16 mouse cellular contexts compared by ENCODE assay signal in the genomic region with DNA sequence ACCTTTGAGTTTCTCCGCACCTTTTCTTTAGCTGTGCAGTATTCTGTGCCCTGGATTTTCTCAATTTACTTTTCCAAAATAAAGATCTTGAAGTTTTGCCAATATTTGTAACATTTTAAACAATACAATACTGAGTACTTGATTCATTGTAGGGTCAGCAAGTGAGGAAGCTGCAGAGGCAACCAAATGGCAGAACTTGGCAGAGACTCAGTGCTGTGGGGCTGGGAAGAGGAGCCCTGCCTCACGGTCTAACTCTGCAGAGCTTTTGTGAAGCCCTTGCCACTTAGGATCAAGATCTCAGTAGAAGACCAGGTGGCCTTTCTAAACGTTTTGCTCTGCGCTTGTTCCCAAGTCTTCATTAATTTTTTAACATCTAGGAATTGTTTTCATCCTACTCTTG.
DNase-seq lines count a peak whose midpoint lies in the region; ATAC-seq lines count a peak whose summit lies in the region.
"Had no signal": no experiment of that assay in that cellular context is flagged by ENCODE, and none has a peak within 500 bp of the region (broad histone marks: within the 10 kb centered on the region; RNA-seq: fewer than 3 reads in every experiment).

No protein-coding gene starts in this region.

- 0 out of 2 replicates have a peak, but pooled peaks have one; percentile 20 for ATAC-seq in frontal cortex, adult (ENCODE audit: low TSS enrichment)
- ATAC-seq in granulocyte monocyte progenitor cell, adult 5-6 weeks (replicated peaks; ENCODE audit: poor library complexity, severe bottlenecking): no peak
- ATAC-seq: forebrain, embryonic 13.5 days had no signal

- DNase-seq in frontal cortex, postnatal 36 days (ENCODE audit: low spot score in 2 of 2): no peak
- peak; percentile 57 for DNase-seq in kidney, postnatal 10 days
- DNase-seq in kidney, adult 11 months: no peak
- DNase-seq in lung, postnatal 10 days: peak; percentile 26
- DNase-seq in lung, postnatal 14 days: no peak
- no peak for DNase-seq in thymus, postnatal 36 days
- DNase-seq: cerebellum, adult 8-10 months; gastrocnemius, postnatal 36 days; heart, postnatal 10 days; layer of hippocampus, postnatal 36 days; liver; right cerebral cortex, adult 18-20 months; thymus, adult 18-20 months had no signal

Comparison
In these comparisons a context has a peak if more than half of its experiments do, and no peak if none do; other contexts are left out.
1. DNase-seq: peak in kidney, postnatal 10 days (single experiment) and lung, postnatal 10 days (single experiment); none in frontal cortex, postnatal 36 days (0 of 2), kidney, adult 11 months (single experiment), lung, postnatal 14 days (single experiment) and thymus, postnatal 36 days (0 of 2).